Mouse (Mus musculus) megakaryocyte, adult 5-6 weeks (primary cell): ENCODE measurements around the gene Tmem185b. TPM values are rescaled to one million over a fixed set of nuclear protein-coding genes. Genes with fewer than 3 reads are reported as not detected.

Source experiments
- ATAC-seq: 2 replicates; pipeline ENCODE4 v1.8.0; 2016; ENCODE audit warnings: mild to moderate bottlenecking, inconsistent platforms; ENCODE audit not compliant: poor library complexity, severe bottlenecking
- total RNA-seq, 2 experiments: library from RNA; stranded (forward) in 1 of 2; stranded (reverse) in 1 of 2; fragments of 153-499, 151-499 nt in 1 of 2; fragments of 221-1000, 200-1000 nt in 1 of 2; gene quantifications; 2 replicates each; pipeline versions ENCODE4 v1.2.3 to v1.2.4; 2015 to 2017

Gene Tmem185b
- total RNA-seq, 2 experiments from 2014 or later, result 14.6 to 24.9 TPM

- ATAC-seq, result no peak
These were observed 23.2 kb upstream of the Tmem185b start for GRCm38 (mm10) chr1:119502729-119503128.

- ATAC-seq, result no peak
These were observed 22.8 kb upstream of the Tmem185b start for GRCm38 (mm10) chr1:119503181-119503580.

GRCm38 (mm10) chr1:119503808-119504207 is 22.2 kb upstream of the Tmem185b start:
- ATAC-seq, result no peak

GRCm38 (mm10) chr1:119504260-119505062 is 21.5 kb upstream of the Tmem185b start, which contains the start of gene Ralb:
TSS of gene Ralb (minus strand) at chr1:119504794.
- peak; percentile 85 for ATAC-seq

GRCm38 (mm10) chr1:119505951-119506350 is 20.0 kb upstream of the Tmem185b start:
- ATAC-seq, result no peak

GRCm38 (mm10) chr1:119508548-119508947 is 17.4 kb upstream of the Tmem185b start:
- no peak for ATAC-seq

GRCm38 (mm10) chr1:119509474-119509873 is 16.5 kb upstream of the Tmem185b start:
- ATAC-seq, result no peak

- no peak for ATAC-seq
These were observed 15.6 kb upstream of the Tmem185b start for GRCm38 (mm10) chr1:119510409-119510808.

- ATAC-seq, result no peak
These were observed 15.1 kb upstream of the Tmem185b start for GRCm38 (mm10) chr1:119510857-119511256.

GRCm38 (mm10) chr1:119518060-119518459 is 7.9 kb upstream of the Tmem185b start:
- no peak for ATAC-seq

GRCm38 (mm10) chr1:119518786-119519185 is 7.2 kb upstream of the Tmem185b start:
- ATAC-seq, result no peak

- ATAC-seq, result no peak
These were observed 6.7 kb upstream of the Tmem185b start for GRCm38 (mm10) chr1:119519286-119519685.

- ATAC-seq, result no peak
These were observed 4.9 kb upstream of the Tmem185b start for GRCm38 (mm10) chr1:119521029-119521428.

- ATAC-seq, result no peak
These were observed 4.3 kb upstream of the Tmem185b start for GRCm38 (mm10) chr1:119521681-119522080.

- ATAC-seq, result peak; percentile 14; the same call in 1 of the 2 replicates
These were observed 3.2 kb upstream of the Tmem185b start for GRCm38 (mm10) chr1:119522726-119523125.

- ATAC-seq, result no peak
These were observed 2.6 kb upstream of the Tmem185b start for GRCm38 (mm10) chr1:119523369-119523768.

GRCm38 (mm10) chr1:119523826-119524225 is 2.1 kb upstream of the Tmem185b start:
- ATAC-seq, result no peak

GRCm38 (mm10) chr1:119525004-119525444 is 936 bp upstream of the Tmem185b start:
- ATAC-seq, result no peak

- ATAC-seq, result no peak
These were observed 5.0 kb downstream of the Tmem185b start for GRCm38 (mm10) chr1:119530941-119531340.

GRCm38 (mm10) chr1:119532165-119532564 is 6.2 kb downstream of the Tmem185b start:
- ATAC-seq, result no peak

GRCm38 (mm10) chr1:119533093-119533805 is 7.3 kb downstream of the Tmem185b start:
- ATAC-seq, result peak; percentile 54

GRCm38 (mm10) chr1:119534341-119534740 is 8.4 kb downstream of the Tmem185b start:
- ATAC-seq, result peak; percentile 87
